Mouse (Mus musculus): ENCODE results near the gene Ctrl. TPM values are rescaled to one million over a fixed set of nuclear protein-coding genes. Genes with fewer than 3 reads are reported as not detected.

Gene Ctrl
- total RNA-seq, 2 experiments from 2014 or later = 2.1 to 2.2 TPM

DNA sequence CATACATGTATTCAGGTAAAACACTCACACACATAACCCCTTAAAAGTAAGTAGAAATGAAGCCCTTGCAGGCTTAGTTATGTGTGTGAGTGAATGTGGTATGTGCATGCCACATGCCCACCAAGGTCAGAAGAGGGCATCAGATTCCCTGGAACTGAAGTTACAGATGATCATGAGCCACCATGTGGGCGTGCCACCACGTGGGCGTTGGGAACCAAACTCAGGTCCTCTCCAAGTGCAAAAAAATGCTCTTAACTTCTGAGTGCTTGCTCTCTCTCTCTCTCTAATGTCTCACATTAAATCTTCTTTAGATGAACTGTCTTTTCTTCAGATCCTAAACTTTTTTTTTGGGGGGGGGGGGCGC is 4.6 kb upstream of the Ctrl start, which contains the start of gene Psmb10:
Gene Psmb10 (minus strand): TSS at position 139 of the 364 bp plus-strand sequence.
- peak; percentile 27 for DNase-seq
- intact Hi-C loops (cut with DNase I) = no loop called here

DNA sequence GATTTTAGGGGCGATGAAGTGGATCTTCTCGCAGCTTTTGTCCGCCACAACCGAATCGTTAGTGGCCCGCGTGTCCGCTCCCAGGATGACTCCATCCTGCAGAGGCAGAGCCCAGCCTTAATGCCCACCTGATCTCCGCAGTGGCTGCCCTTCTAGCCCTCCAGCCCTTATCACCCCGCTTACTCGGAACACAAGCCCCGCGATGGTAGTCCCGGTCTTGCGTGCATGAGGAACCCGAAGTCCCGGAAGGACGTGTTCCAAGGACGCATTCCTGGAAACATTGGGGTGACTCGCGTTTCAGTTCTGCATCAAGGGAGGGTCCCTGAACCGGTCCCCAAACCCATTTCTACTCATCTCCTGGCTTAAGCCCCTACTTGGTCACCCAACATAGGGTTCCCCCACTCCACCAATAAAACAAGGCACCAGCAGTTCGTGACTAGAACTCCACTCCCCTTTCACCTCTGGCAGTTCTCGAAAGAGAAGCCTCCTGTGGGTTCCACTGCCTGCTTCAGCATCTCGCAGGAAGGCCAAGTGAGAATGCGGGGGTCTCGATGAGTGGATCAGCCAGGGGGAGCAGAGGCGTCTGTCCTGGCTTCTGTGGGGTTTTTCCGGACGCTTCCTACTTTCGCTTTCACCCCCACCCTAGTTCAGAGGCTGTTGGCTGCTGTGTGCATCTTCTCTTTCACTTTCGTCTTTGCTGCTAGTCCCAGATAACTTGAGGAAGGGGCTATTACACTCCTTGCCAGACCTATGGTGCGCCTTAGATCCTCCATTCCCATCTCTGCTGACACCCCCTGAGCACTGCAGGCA is 4.0 kb upstream of the Ctrl start:
- intact Hi-C loops (cut with DNase I) = no loop called here

DNA sequence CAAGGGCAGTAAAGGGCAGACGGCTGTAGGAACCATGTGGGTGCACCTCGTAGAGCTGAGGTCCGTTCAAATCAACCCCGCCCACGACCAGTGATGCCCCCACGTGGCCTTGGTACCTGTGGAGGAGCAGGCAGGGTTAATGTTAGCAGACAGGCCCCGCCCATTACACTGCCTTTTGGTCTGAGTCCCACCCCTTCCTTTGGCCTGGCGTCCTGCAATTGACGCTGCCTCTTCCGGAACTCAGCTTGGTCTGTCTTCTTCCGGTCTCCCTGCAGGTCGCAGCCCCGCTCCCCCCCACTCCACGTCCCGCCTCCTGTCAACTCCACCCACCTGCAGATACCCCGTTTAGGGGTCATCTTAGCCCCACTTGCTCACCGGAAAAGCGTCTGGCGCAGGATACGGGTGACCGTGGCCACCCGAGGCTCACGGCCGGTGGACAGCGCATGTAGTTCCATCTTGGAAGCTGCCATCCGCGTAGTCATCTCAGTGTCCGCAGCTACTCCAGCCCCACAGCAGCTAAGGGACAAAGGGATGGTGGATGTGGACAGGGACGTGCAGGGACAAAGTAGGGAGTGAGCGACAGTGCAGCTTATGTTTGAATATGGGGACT is 3.3 kb upstream of the Ctrl start:
- intact Hi-C loops (cut with DNase I) = no loop called here
- peak; percentile 92 for DNase-seq

More for the DNA sequence above, 4.0 kb upstream of the Ctrl start:
- DNase-seq = no peak

DNA sequence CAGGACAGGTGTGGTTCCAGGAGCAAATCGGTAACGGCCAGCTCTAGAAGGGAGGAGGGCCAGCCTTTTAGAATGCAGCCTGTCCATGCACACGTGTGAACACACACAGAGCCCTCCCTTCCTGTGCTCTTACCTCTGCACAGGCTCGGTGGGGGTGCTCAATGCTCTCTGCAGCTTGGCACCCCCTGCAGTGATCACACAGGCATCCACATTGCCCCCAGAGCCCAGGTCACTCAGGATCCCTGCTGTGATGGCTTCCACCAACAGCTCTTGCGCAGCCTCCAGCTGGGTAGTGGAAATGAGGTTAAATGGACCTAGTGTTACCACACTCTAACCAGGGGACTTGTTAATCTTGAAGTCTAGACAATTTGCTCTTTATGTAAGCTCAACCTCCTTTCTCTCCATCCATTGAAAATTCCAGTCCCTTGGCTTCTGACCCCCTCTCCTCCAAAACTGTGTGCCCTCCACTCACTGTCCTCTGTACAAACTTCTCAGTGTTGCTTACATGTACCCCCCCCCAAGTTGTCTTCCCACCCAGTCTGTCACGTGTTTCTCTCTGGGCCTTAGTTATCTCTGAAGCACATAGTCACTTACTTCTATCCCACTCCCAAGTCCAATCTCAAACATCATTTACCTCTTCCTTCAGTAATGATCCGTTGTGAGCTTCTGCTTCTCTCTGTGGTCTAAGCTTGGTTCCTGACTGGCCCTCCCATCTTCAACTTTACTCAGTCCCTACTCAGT is 2.4 kb upstream of the Ctrl start:
- intact Hi-C loops (cut with DNase I) = no loop called here

DNA sequence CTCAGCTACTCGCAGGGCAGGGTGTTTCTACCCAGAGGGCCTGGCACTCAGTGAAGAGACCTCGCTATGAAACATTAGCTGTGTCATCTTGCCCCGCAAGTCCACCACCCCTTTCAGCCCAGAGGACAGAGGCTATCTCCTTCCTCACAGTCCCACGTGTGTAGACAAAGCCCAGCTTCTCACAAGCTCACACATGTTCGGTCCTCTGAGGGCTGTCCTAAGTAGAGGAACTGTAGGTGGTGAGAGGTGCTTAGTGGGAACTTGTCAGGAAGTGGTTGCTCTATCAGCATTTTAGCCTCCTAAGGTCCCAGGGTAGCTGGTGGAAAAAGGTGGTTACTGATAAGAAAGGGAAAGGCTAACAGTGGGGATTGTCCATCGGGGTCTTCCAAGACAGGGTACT is 1.4 kb upstream of the Ctrl start:
- intact Hi-C loops (cut with DNase I) = no loop called here
- DNase-seq = no peak

More for the DNA sequence above, 2.4 kb upstream of the Ctrl start:
- DNase-seq = no peak

DNA sequence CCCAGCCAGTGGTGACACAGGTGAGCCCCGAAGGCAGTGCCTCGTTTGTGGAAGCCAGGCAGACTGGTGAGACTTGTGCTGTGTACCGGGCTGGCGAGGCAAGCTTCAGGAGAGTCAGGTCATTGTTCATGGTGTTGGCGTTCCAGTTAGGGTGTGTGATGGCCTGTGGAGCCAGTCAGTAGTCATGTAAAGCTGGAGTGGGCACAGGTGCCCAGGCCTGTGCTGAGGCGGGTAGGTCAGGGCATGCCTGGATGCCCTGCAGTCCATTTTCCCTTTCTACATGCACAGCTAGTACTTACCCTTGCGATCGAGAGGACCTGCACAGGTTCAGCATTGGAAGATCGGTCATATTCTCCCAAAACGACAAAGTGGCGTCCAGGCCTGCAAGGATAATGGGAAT is 1.1 kb downstream of the Ctrl start:
- DNase-seq = no peak
- intact Hi-C loops (cut with DNase I) = no loop called here

DNA sequence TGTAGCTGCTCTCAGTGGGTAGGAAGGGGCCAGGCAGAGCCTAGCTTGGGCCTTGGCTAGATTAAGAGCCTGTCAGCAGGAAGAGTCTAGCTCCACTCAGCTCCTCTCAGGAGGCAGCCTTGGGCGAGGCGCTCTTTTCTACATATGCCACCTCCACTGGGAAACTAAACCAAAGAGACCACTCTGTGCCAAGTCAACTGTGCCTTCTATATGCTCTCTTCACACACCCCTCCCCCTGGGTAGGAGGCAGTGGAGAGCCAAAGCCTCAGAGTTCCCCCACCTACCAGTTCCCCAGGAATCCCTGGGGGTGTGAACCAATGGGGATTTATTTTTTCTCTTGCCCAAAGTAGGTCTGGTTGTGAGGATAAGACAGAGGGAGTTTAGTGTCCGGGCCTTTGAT is 2.4 kb downstream of the Ctrl start:
- intact Hi-C loops (cut with DNase I) = no loop called here

DNA sequence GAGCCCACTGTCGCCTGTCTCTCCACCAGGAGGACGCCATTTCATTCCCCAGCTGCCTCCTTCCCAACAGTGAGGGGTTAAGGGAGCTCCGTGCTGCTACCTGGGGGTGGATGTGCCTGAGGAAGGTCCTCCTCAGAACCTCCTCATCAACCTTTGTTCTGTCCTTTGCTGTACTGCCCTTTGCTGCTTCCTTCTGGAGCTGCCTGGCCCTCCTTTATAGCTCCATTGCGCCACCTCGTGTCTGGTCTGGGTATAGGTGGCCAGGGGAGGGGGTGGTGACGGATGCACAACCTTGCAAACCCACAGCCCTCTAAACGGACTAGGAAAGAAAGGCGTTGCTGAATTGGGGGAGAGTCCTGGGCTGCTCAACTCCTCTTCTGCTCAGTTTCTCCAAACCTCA is 3.1 kb downstream of the Ctrl start:
- intact Hi-C loops (cut with DNase I) = no loop called here
- DNase-seq = peak; percentile 91

More for the DNA sequence above, 2.4 kb downstream of the Ctrl start:
- DNase-seq = no peak

DNA sequence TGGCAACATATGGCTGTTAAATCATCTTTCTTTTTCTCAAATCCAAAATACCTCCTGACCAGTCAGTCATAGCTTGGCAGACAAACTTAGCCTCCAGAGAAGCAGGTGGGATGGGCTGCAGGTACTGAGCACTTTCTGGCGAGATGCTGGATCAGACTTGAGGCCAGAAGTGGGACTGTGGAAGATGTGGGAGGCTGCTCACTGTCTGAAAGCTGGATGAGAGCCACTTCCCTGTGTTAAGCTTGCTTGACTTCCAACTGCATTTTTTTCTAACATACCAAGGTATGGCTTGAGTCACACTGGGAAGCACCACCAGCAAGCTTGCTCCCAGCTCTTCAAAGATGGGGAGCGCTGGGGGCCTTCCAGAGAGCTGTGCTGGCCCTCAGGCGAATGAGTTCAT is 8.5 kb downstream of the Ctrl start:
- DNase-seq = no peak
- intact Hi-C loops (cut with DNase I) = no loop called here

DNA sequence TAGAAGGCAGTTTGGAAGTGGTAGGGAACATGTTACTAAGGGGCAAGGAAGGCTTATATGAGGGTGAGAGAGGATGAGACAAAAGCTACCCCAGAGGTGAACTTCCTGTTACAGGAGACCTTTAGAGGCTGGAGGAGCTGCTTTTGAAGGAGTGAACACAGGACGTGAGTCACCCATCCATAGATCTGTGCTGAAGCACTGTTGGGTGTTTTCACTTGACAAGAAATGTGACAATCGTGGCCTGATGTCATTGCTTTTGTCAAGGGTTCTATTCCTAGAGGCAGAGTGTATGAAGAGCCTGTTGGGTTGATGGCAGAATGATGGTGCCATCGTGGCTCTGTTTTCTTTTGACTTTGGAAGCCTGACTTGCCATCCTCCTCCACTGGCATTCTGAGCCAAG is 14.3 kb downstream of the Ctrl start:
- intact Hi-C loops (cut with DNase I) = no loop called here
- DNase-seq = no peak

DNA sequence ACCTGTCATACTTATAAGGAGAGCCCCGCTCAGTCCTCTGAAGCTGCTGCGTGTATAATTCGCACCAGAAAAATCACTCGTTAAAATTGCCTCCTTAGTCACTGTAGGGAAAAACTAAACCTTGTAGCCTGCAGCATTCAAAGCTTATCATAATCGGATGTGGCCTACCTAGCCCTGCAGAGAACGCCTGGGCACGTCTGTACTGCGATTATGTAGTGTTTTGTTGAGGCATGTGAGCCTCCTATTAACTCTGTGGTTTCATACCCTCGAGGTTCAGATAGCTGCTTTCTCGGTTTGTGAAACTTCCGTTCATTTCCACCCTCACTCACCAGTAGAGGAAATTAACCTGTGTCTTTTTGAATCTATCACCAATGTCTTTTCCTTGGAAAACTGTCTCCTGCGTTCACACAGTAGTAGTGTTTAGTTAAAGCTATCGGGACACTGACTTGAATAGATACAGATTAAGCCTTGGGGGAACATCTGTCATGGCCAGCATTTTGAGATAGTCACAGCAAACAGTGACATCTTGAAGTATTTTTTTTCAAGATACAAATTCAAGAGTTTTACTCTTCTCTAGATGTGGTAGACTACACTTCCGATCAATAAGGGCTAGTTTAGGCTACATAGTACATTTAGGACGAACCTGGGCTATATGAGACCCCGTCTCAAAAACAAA is 32.6 kb downstream of the Ctrl start:
- no peak for DNase-seq
- intact Hi-C loops (cut with DNase I) = no loop called here

DNA sequence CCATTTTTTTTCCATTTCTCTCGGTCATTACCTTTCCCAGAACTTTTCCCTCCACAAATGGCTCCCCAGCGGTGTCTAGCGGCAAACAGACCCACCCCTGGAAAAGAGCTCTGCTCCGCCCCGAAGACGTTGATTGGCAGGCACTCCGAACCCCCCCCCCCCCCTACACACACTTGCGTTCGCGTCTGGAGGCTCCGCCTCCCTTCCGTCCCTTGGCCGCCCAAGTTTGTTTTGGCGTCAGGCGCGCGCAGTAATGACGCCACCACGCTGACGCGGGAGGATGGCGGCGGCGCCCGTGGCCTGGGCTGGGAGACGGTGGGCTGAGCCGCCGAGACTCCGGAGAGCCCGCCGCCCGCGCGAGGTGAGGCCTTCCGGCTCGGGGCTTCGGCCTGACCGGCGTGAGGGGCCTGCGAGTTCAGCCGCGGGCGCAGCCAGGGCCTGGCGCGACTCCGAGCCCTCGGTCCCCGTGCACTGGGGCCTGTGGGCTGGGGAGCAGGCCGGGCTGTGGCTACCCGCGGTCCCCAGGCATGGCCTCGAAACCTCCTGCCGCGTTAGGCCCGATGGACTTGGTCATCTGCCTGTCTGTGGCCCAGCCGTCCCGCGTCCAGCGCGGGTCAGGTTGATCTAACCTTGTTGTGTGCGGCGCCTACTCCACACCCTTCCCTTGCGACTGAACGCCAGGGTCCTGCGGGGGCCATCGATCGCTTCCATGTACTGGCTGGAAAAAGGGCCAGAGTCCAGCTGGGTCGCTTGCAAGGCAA is 33.3 kb downstream of the Ctrl start, which contains the start of gene Pskh1:
Gene Pskh1 (plus strand): TSS at position 262 of the 761 bp plus-strand sequence.
- peak; percentile 94 for DNase-seq
- intact Hi-C loops (cut with DNase I) = no loop called here

DNA sequence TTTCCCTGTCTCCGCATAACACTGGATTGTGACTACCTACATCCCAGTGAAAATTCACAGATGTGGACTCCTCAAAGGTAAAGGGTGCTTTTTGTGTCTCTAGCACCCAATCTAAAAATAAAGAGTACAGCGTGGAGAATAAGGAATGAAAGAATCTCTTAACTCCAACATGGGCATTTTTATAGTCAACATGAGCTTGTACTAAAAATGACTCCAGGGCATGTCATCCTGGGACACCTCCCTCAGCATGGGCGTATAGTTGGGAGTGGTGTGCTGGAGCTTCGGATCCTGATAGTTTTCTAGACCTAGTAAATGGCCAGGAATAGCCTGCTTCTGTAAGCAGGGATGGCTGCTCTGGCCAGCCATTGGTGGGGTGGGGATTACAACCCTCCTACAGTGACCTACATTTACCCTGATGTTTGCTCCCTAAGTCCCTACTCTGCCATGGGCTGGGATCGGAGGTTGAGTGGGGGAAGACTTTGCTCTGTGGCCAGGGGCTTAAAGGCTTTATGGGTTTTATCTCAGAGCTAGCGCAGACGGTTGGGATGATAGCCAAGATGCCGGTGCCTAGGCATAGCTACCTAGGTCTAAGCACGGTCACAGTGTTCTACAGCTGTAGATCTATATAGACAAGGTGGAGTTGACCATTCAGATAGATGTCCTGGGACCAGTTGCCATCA is 35.7 kb downstream of the Ctrl start:
- intact Hi-C loops (cut with DNase I) = loop anchor here (10.0 kb wide), 1 partner anchor 127 kb away; no protein-coding TSS in a partner anchor
- no peak for DNase-seq

DNA sequence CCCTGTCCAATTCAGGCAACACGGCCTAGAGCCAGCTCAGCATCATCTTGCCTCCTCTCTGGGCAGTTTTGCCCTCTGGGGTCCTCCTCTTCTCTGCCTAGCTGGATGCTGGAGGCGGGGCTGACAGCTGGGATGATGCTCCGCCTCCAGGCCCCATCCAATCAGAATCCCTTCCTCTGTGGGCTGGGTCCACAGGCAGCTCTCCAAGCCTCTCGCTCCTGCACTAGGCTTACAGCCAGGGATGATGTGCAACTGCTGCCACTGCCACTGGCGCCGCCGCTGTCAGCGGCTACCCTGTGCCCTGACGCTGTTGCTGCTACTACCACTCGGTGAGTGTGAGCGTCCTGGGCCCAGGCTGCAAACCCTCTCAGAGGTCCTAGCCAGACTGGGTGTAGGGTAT is 40.3 kb downstream of the Ctrl start, which contains the start of gene Nrn1l:
Gene Nrn1l (plus strand): TSS at position 229 of the 400 bp plus-strand sequence.
- peak; percentile 84 for DNase-seq
- intact Hi-C loops (cut with DNase I) = loop anchor here (10.0 kb wide), 1 partner anchor 131 kb away; no protein-coding TSS in a partner anchor

DNA sequence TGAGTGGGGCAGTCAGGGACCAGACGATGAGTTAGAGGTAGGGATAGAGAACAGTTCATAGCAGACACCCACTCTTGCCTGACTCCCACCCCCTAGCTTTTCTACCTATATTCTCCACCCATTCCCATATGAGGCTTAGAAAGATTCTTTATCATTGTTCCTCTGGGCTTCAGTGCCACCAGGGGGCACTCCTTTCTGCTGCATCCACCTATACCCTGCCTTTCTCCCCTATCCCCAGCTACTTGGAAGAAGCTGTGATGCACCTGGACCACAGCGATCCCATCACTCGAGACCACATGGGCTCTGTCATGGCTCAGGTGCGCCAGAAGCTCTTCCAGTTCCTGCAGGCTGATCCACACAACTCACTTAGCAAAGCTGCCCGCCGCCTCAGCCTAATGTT is 41.2 kb downstream of the Ctrl start:
- no peak for DNase-seq
- intact Hi-C loops (cut with DNase I) = loop anchor here (10.0 kb wide), 1 partner anchor 132 kb away; no protein-coding TSS in a partner anchor

DNA sequence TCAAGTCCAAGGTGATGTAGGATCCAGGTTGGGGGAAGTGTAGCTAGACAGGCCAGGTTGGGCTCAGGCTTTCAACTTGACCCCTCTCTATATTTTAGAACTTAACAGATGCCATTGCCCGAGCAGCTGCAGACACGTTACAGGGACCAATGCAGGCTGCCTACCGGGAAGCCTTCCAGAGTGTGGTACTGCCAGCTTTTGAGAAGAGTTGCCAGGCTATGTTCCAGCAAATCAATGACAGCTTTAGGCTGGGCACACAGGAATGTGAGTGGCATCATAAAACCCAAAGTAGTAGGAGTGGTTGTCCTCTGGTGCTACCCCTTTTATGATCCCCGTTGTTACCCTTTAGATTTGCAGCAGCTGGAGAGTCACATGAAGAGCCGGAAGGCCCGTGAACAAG is 42.8 kb downstream of the Ctrl start:
- intact Hi-C loops (cut with DNase I) = loop anchor here (10.0 kb wide), 1 partner anchor 134 kb away; no protein-coding TSS in a partner anchor
- no peak for DNase-seq

DNA sequence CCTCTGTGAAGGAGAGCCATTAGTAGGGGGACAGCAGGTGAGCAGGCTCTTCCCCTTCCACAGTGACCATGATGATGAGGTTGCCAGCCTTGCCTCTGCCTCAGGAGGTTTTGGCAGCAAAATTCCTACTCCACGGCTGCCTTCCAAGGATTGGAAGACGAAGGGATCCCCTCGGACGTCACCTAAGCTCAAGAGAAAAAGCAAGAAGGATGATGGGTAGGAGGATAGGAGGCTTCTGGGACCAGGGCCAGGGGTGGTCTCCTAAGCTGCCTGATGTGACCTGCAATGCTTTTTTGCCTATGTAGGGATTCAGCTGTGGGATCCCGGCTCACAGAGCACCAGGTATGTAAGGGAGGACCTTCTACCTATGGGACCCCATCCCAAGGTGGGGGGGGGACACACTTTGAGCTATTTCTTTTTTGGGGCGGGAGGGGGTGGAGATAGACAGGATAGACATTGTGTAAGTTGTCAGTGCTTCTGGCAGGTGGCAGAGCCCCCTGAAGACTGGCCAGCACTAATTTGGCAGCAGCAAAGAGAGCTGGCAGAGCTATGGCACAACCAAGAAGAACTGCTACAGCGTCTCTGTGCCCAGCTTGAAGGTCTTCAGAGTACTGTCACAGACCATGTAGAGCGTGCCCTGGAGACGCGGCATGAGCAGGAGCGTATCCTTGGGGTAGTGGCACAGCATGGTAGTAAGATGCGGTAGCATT is 43.8 kb downstream of the Ctrl start:
- no peak for DNase-seq
- intact Hi-C loops (cut with DNase I) = loop anchor here (10.0 kb wide), 1 partner anchor 135 kb away; no protein-coding TSS in a partner anchor
